Mouse (Mus musculus) 3134 (cell line): ENCODE measurements around the gene Olfr878.

Experiments
- DNase-seq: peaks from one replicate; pipeline ENCODE4 v3.0.0-alpha.2; 2011; ENCODE audit warnings: low spot score; ENCODE audit not compliant: insufficient read length; ENCODE audit errors: extremely low read depth

The Olfr878 gene

DNA sequence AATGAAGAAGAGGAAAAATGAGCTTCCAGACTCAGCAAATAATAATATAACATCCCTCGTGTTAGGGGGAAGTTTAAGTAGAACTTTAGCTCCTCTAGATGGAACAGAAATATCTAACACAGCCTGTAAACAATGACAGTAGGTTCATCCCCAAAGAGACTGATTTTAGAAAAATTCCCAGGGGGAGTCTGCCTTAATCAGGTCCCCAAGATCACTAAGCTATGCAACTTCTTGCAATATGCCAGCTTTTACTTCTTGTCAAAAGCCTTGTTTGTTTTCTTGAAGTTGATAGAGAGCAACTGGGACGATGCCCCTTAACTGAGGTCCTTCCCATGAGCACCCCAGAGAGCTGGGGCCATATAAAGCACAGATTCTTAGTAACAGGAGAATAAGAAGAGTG, at the start of gene Olfr878:
Olfr878 (plus strand) TSS at position 301 of the 400 bp plus-strand sequence.
- DNase-seq, result no peak

DNA sequence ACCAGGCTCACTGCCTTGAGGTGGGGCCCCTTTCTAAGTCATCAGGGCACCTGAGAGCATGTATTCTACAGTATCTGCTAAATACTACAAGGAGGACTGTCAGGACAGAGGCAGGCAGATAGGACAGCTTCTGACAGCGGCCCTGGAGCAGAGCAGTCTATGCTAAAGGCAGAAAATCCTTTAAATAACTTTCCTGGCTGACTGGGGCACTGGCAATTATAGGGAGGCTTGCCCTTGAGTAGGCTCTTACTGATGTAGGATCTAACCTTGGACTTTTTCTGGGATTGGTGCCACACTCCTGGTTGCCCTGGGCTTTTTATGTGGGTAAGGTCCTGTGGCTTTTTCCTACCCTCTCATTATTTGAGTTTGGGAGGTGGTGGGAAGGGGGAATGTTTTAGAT, 47.4 kb upstream of the Olfr878 start:
- no peak for DNase-seq

DNA sequence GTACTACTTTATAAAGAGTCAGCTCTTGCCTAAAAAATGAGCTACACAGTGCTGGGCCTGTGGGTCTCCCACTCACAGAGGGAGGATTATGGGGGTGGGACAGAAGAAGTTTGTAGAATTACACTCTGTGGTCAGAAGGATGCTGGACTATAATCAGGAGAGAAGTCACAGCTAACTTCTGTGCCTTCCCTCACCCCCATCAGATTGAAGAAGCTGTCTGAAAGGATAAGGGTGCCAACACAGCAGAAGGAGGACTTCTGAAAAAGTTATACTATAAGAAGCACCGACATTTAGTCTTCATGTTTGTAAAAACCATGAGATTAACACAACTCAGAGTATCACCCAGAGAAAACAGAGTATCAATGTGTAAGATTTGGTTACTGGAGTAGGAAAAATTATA, 46.5 kb upstream of the Olfr878 start:
- no peak for DNase-seq

DNA sequence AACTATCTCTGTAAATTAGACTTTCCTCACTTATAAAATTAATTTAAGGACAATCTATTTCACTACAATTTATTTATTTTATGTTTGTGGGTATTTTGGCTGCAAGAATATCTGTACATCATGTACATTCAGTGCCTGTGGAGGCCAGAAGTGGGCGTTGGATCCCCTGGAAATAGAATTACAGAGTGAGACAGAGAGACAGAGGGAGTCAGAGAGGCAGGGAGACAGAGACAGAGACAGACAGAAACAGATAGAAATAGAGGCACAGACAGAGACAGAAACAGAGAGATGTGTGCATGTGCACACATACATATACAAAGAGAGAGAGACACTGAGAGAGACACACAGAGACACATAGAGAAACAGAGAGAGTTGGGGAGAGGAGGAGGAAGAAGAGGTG, 46.1 kb upstream of the Olfr878 start:
- no peak for DNase-seq

DNA sequence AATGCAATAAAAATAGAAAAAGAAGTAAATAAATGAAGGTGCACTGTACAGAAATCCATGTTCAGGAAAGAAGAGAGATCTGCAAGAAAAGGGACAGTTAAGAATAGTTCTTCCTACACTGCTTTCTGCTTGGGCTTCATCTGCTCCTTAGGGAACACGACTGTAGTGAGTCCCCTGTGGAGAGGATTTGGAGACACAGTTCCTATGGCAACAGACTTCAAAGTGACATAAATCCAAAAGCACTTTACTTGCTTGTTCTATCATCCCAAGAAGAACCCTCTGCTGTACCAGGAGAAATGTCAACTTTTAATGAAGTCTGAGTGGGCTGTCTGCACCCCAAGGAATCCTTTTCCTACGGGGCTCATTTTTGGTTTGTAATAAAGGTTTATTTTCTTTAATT, 26.7 kb upstream of the Olfr878 start:
- no peak for DNase-seq

DNA sequence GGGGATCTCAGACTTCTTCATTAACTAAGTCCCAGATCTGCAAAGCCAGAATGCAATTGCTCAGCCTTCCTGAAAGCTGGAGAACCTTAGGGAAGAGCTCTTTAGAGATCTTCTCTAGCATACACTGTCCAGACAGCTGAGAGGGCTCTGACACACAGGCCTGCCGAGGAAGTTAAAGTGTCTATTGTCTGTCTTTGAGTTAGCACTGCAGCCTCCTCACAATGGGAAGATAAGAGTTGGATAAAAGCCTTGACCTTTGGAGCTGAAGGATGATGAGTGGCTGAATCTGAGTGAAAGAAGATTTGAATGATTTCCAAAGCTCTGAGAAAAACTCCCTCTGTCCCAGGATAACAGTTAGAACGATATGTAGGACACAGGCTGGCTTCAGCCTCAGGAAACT, 21.0 kb upstream of the Olfr878 start, which contains the start of gene Olfr145:
Olfr145 (plus strand) TSS at position 64 of the 400 bp plus-strand sequence.
- no peak for DNase-seq

DNA sequence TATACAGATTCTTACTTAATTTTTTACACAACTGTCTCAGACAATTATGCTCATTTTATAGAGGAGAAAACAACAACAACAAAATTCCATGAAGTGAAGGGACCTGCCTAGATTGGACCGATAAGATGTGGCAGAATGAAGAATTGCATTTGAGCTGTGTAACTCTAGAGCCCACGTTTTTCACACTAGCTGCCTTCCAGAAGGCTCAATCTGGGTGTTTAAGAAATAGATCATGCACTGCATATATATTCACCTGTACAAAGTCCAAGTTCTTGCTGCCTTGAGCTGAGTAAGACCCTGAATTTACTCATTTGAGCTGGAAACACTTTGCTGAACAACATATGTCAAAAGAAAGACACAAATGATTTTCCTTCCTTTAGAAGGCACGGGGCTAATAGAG, 12.1 kb upstream of the Olfr878 start:
- no peak for DNase-seq

DNA sequence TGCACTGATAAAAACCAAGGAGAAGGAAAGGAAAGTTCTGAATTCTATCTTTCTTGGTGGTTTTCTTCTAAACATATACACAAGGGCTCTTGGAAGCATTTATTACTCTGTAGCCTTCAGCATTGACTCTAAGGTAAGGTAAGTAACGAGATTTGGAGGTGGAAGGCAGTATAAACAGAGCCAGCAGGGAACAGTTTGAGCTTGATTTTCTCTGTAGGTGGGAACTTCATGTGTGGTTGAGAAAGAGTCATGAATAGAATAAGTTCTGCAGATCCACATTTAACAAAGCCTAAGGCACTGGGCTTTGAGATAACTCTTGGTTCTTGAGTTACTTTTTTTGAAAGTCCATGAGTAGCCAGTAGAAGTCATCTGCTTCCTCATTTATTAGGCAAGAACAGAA, 378 bp downstream of the Olfr878 start:
- no peak for DNase-seq

DNA sequence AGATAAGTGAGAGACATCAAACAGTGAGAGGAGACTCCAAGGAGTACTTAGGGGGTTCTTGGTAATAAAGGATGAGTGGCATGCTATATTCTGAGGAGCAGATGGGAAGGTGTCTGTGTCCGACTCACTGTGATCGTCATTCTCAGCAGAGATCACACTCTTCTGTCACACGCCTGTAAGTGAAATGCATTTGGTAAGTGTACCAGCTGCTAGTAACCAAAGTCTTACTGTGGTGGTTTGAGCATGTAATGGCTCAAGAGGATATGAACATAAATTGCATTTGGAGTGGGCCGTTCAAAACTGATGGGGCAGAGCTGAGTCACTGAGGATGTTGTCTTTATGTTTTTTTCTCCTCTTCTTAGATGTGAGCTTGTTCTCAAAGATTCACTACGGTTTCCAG, 6.6 kb downstream of the Olfr878 start:
- no peak for DNase-seq

DNA sequence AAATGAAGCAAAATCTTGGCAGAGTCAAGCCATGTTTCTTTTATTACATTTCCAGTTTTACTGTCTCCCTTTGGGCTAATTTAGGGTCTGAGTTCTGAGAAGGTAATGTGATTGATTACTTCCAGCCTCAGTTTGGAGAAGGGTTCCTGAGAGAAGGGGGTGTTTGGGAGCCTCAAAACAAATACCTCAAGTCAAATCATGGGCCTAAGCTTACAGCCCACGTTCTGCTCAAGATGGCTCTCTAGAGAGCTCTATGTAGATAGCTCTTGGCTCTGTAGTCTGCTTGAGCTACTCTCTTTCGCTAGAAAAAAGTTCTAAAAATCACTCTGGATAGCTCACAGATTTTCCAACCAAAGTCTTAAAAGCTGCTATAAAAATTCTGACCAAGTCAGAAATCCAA, 7.8 kb downstream of the Olfr878 start:
- no peak for DNase-seq

DNA sequence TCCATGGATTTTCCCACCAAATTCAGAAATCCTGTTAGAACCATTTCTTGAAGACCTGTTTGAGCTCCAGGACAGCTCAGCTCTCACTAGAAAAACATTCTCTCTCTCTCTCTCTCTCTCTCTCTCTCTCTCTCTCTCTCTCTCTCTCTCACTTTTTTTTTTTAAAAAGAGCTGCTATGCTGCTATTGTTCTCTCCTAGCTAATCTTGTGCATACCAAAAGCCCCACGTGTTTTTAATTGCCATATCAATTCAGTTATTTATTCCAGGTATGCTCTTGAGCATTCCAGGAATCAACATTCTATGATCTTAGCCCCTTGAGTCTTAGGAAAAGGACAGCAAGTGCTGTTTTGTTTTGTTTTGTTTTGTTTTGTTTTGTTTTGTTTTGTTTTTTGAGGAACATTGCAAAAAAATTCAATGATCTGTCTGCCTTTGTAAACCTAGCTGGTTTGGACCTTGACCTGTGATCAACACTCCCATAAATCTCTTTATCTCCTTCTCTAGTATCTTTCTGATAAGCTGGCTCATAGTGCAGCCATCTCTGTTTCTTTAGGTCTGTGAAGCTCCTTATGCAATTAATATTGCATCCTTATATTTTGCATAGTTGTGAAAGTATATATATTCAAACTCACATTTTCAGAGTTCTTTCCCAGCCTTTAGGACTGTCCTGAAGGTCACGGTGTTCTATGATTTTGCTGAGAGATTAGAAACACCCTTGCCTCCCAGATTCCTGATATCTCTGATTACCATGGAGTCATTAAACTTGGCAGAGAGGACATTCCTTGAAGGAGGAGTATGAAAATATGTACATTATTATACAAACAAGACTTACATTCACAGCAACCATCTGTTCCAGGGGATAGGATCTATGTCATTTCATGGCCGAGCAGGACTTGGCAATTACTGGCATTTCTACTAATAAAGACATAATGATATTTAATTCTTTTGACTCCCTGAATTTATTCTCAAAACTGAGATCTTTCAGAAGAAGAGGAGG, 8.7 kb downstream of the Olfr878 start:
- DNase-seq, result no peak

DNA sequence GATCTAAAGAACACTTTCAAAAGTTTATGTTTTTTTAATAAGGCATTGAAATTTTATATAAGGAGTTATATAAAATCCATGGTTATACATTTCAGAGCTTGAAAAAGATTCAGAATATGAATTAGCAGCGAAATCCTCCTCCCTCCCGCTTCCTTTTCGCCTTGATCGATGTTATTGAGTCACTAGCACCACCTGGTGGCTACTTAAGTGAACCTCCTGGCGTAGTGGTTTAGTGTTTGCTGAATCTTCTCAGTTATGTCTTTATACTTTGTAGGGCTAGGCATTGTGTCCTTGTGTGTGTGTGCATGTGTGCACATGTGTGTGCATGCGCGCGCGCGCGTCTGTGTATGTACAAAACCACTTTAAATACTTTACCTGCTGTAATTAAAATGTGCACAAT, 14.9 kb downstream of the Olfr878 start:
- DNase-seq, result no peak

DNA sequence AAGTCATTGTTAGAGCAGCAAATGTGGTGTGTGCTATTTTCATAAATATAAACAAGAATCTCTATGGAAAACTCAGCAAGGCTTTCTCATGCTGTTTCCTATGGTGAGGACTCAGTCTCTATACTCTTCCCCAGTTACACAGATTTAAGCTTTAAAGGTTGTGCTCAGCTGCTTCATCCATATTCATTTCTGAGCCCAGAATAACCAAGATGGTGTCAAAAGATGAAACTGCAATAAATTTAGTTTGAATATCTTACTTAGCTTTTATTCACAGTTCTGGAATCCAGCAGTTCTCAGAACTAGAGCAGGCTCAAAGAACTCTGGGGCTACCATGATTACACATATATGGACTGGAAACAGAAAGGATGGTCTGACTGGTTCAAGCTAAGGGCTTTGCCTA, 16.5 kb downstream of the Olfr878 start:
- DNase-seq, result no peak

DNA sequence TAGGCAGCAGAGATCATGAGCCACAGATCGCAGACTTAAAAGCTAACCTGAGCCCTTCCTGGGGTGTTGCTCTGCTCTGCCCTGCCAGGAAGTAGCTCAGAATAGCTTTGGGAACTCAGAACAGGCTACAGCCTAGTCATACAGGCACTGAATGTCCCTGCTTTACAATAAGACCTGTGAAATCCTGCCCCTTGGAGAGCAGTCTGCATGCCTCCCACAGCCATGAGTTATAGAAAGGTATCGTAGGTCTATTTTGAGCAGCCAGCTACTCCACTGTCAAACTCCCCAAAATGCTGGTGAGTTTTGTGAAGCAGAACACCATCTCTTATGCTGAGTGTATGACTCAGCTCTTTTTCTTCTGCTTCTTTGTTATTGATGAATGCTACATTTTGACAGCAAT, 23.5 kb downstream of the Olfr878 start:
- no peak for DNase-seq
